Mouse (Mus musculus) liver, adult 2 months (tissue): ENCODE results near the gene Pou6f2. TPM values are rescaled to one million over a fixed set of nuclear protein-coding genes. Genes with fewer than 3 reads are reported as not detected.
A peak's percentile ranks its signal among the peaks of the same experiment; 100 is the strongest.

Source experiments
- DNase-seq: peaks from one replicate; pipeline ENCODE4 v3.0.0-alpha.2; 2011; ENCODE audit warnings: low read depth, low spot score; ENCODE audit errors: extremely low read depth
- H3K27ac ChIP-seq: fragments of 200-500 bp; replicated peaks from 2 replicates; pipeline ENCODE4 v1.5.1; 2012; ENCODE audit warnings: low read depth, mild to moderate bottlenecking, control low read depth, inconsistent platforms, low read length; ENCODE audit not compliant: insufficient read depth
- H3K27me3 ChIP-seq: fragments of 200-500 bp; 2 replicates; pipeline ENCODE4 v1.6.1; 2012; ENCODE audit warnings: mild to moderate bottlenecking, moderate library complexity, low read length, inconsistent platforms; ENCODE audit not compliant: control insufficient read depth, insufficient read depth
- H3K36me3 ChIP-seq: fragments of 200-500 bp; 2 replicates; pipeline ENCODE4 v1.6.1; 2012; ENCODE audit warnings: low read length, inconsistent platforms; ENCODE audit not compliant: control insufficient read depth, insufficient read depth
- H3K4me1 ChIP-seq: fragments of 200-500 bp; 2 replicates; pipeline ENCODE4 v1.6.1; 2011; ENCODE audit warnings: low read length; ENCODE audit not compliant: control insufficient read depth, insufficient read depth
- H3K4me3 ChIP-seq: fragments of 200-500 bp; 2 replicates; pipeline ENCODE4 v1.5.1; 2011; ENCODE audit warnings: low read depth, mild to moderate bottlenecking, control low read depth, low read length, moderate library complexity; ENCODE audit not compliant: insufficient read depth
- H3K79me2 ChIP-seq: fragments of 200-500 bp; 2 replicates; pipeline ENCODE4 v1.6.1; 2012; ENCODE audit warnings: inconsistent platforms, mild to moderate bottlenecking, low read length, moderate library complexity; ENCODE audit not compliant: control insufficient read depth, insufficient read depth
- H3K9ac ChIP-seq: fragments of 200-500 bp; 2 replicates; pipeline ENCODE4 v1.6.1; 2012; ENCODE audit warnings: low read depth, mild to moderate bottlenecking, control low read depth, inconsistent platforms, low read length
- CTCF ChIP-seq: fragments of 200-500 bp; IDR thresholded peaks from 2 replicates; pipeline ENCODE4 v1.5.1; 2011; ENCODE audit warnings: low read depth, low read length, control low read depth
- POLR2A ChIP-seq: fragments of 200-500 bp; IDR thresholded peaks from 2 replicates; pipeline ENCODE4 v1.6.1; 2011; ENCODE audit warnings: low read length, control low read depth; ENCODE audit not compliant: insufficient read depth; ENCODE audit errors: extremely low read depth
- WGBS: fragments of 180-500 bp; shearing (Covaris S2); methylation state at CpG from one replicate; pipeline ENCODE4 v1.1.7; 2018; 5-methylcytosine and 5-hydroxymethylcytosine counted together
- polyA plus RNA-seq: library from polyadenylated mRNA; depleted of rRNA; stranded (reverse); fragments of >200 nt; gene quantifications from 2 replicates; pipeline ENCODE4 v1.2.3, GENCODE M21; 2012
- total RNA-seq: library from RNA; depleted of rRNA; stranded (reverse); fragments of >200 nt; gene quantifications from 2 replicates; pipeline ENCODE4 v1.2.3, GENCODE M21; 2014

Pou6f2 gene
- total and polyA plus RNA-seq, 2 experiments = not detected

- H3K9ac ChIP-seq = no peak overlapping the region
- H3K79me2 ChIP-seq = no peaks in the 10 kb centered on the region
- H3K36me3 ChIP-seq = no peaks in the 10 kb centered on the region
- H3K4me1 ChIP-seq = peaks cover 7% of the 10 kb centered on the region; the same call in 1 of the 2 replicates
- 65% methylated on average over 3 of the region's 3 CpGs for WGBS
- TF ChIP-seq CTCF = peak; percentile 75
- no peak for TF ChIP-seq POLR2A
- no peaks in the 10 kb centered on the region for H3K27me3 ChIP-seq
- H3K27ac ChIP-seq = no peak overlapping the region
- no peak overlapping the region for H3K4me3 ChIP-seq
- peak; percentile 37 for DNase-seq
Measured at GRCm38 (mm10) chr13:18174003-18174402, 223.5 kb downstream of the Pou6f2 start.

- peak; percentile 65 for DNase-seq
- no peaks in the 10 kb centered on the region for H3K36me3 ChIP-seq
- peaks cover 7% of the 10 kb centered on the region; the same call in 1 of the 2 replicates for H3K4me1 ChIP-seq
- no peaks in the 10 kb centered on the region for H3K79me2 ChIP-seq
- H3K9ac ChIP-seq = no peak overlapping the region
- H3K27ac ChIP-seq = no peak overlapping the region
- no peak overlapping the region for H3K4me3 ChIP-seq
- WGBS = 3% methylated on average over 3 of the region's 3 CpGs
- no peak for TF ChIP-seq POLR2A
- TF ChIP-seq CTCF = no peak
- no peaks in the 10 kb centered on the region for H3K27me3 ChIP-seq
Measured at GRCm38 (mm10) chr13:18173021-18173420, 224.5 kb downstream of the Pou6f2 start.

GRCm38 (mm10) chr13:18172334-18172733 is 225.2 kb downstream of the Pou6f2 start:
- H3K4me1 ChIP-seq = peaks cover 7% of the 10 kb centered on the region; the same call in 1 of the 2 replicates
- 18% methylated on average over 9 of the region's 9 CpGs for WGBS
- no peak overlapping the region for H3K27ac ChIP-seq
- H3K4me3 ChIP-seq = no peak overlapping the region
- H3K27me3 ChIP-seq = no peaks in the 10 kb centered on the region
- DNase-seq = peak; percentile 60
- H3K36me3 ChIP-seq = no peaks in the 10 kb centered on the region
- TF ChIP-seq CTCF (no peak), POLR2A (no peak)
- no peaks in the 10 kb centered on the region for H3K79me2 ChIP-seq
- no peak overlapping the region for H3K9ac ChIP-seq

- TF ChIP-seq POLR2A = no peak
- no peak for TF ChIP-seq CTCF
- Histone ChIP-seq H3K9ac (no peak overlapping the region), H3K27me3 (no peaks in the 10 kb centered on the region), H3K4me3 (no peak overlapping the region), H3K27ac (no peak overlapping the region), H3K36me3 (no peaks in the 10 kb centered on the region), H3K4me1 (no peaks in the 10 kb centered on the region), H3K79me2 (no peaks in the 10 kb centered on the region)
- 84% methylated on average over 1 of the region's 1 CpGs for WGBS
- DNase-seq = no peak
Measured at GRCm38 (mm10) chr13:18164182-18164581, 233.3 kb downstream of the Pou6f2 start.

- no peak overlapping the region for H3K27ac ChIP-seq
- 74% methylated on average over 5 of the region's 5 CpGs for WGBS
- no peak for TF ChIP-seq POLR2A
- TF ChIP-seq CTCF = no peak
- H3K79me2 ChIP-seq = no peaks in the 10 kb centered on the region
- no peak for DNase-seq
- no peaks in the 10 kb centered on the region for H3K36me3 ChIP-seq
- no peaks in the 10 kb centered on the region for H3K4me1 ChIP-seq
- H3K27me3 ChIP-seq = no peaks in the 10 kb centered on the region
- H3K4me3 ChIP-seq = no peak overlapping the region
- no peak overlapping the region for H3K9ac ChIP-seq
Measured at GRCm38 (mm10) chr13:18160566-18160965, 236.9 kb downstream of the Pou6f2 start.

GRCm38 (mm10) chr13:18153949-18154582 is 243.4 kb downstream of the Pou6f2 start:
- Histone ChIP-seq H3K79me2 (no peaks in the 10 kb centered on the region), H3K36me3 (no peaks in the 10 kb centered on the region), H3K27ac (no peak overlapping the region), H3K9ac (no peak overlapping the region), H3K4me3 (no peak overlapping the region), H3K4me1 (no peaks in the 10 kb centered on the region), H3K27me3 (no peaks in the 10 kb centered on the region)
- TF ChIP-seq POLR2A (no peak), CTCF (no peak)
- DNase-seq = no peak
- 89% methylated on average over 6 of the region's 6 CpGs for WGBS
